Mouse (Mus musculus) left cerebral cortex, postnatal 36 days (tissue): ENCODE results near the gene Gm11639. TPM values are rescaled to one million over a fixed set of nuclear protein-coding genes. Genes with fewer than 3 reads are reported as not detected.
"Not testable (repeated sequence)": the region's sequence is repeated elsewhere in the genome, so short reads cannot be mapped to it uniquely, and the experiment has no call there.

Experiments used
- DNase-seq, 2 experiments: peaks; one replicate each; pipeline ENCODE4 v3.0.0; 2021 to 2022; ENCODE audit warnings: low spot score in 2 of 2, mixed read lengths in 1 of 2
- intact Hi-C: fragments of 180-260 bp; cut with DNase I; formaldehyde crosslinking; loops from one replicate; pipeline ENCODE4 v1.15.1; 2025
- total RNA-seq, 2 experiments: library from RNA; stranded (reverse); gene quantifications; 2 replicates each; pipeline ENCODE4 v1.2.3; 2021

Gm11639 gene
- total RNA-seq, 2 experiments from 2014 or later, result 0.49 to 0.91 TPM

DNA sequence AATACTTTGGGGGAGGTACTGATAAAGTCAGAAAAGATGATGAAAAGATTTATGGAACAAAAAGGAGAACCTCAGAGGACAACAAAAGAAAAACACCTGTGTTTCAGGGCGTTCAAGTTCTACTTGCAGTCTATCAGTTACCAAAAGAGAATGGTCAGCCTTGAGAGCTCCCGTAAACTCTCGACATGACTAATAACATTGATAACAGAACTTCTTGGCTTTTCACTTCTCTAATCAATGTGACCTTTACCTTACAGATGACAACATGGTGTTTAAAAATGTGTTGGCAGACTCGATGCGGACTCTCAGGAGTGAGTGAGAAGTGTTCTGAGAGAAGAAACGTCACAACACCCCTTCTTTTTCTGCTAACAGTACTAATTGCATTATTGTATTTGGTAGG lies 344.7 kb downstream of the Gm11639 start:
- no peak for DNase-seq
- intact Hi-C loops, result no loop called here

DNA sequence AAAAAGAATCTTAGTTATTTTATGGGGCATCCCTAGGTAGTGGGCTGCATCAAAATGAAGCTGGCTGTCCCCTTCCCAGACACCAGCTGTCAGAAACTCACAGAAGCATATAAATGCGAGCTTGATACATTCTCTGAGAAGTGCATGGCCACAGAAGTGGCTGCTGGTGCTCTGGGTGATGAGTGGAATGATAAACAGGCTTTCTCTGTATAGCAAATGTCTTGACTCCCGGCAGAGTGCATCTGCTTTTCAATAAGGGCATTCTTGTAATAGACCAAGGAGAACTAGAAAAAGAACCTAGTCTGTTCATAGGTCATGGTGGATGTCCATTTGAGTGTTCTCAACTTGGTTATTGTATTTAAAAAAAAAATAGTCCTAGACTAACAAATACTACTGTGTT lies 345.6 kb downstream of the Gm11639 start:
- DNase-seq, result no peak
- intact Hi-C loops, result no loop called here

DNA sequence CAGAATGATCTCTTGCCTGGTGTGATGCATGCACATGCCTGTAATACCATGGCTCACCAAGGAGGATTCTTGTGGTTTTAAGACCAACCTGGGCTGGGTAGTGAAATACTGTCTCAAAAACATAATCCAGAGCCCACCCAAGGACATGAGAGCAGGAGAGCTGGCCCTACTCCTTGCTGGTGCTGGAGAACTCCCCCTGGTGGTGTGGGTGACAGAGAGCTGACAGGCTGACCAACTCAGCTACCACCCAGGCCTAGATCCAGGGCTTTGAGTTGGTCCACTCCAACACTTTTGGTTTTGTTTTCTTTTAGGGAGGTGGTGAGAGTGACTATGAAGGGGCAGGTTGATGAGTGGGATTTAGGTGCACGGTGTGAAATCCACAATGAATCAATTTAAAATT lies 349.6 kb downstream of the Gm11639 start:
- intact Hi-C loops, result no loop called here
- DNase-seq, result no peak

DNA sequence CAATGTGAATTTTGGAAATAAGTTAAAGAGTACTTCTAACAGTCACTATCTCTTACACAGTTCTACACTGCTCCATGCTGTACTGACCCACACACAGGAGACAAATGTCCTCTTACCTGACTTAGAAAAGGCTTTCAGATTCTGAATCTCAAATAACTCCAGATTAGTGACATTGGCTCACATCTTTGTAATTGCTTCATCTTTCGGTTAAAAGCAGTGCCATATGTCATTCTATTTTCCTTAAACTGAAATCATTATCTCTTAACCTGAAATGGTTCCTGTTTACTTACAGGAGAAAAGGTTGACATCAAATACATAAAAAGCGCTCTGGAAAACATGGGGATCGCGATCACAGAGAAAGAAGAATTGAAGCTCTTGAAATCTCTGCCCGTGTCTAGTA lies 377.8 kb downstream of the Gm11639 start, which contains the start of gene Efcab3:
Efcab3 (plus strand) TSS at position 301 of the 400 bp plus-strand sequence.
- DNase-seq, result no peak
- intact Hi-C loops, result no loop called here

DNA sequence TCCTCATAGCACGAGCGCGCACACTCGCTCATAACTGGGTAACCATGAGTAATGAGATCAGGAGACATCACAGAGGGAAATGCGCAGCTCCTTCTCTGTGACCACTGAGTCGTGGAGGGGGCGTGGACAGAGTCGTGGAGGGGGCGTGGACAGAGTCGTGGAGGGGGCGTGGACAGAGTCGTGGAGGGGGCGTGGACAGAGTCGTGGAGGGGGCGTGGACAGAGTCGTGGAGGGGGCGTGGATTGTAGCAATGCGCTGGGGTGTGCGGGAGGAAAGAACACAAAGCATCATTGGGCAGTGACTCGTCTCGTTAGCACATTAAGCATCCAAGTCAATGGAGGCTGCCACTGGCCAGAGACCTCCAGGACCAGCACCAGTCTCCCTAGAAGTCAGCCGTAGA lies 426.9 kb downstream of the Gm11639 start:
- intact Hi-C loops, DNase-seq: not testable (repeated sequence)

DNA sequence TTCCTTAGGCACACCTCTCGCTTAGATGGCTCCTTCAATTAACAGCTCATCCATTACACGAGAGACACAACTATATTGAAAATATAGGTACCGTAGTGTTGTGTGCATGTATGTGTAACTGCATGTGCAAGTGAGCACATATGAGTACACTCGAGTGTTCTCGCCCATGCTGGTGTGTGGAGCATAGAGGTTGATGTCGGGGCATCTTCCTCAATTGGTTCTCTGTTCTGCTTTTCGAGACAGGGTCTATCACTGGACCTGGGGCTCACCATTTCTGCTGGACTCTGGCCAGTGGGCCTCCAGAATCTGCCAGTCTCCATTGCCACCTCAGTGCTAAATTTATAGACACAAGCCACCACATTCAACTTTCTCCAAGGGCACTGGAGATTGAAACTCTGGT lies 432.3 kb downstream of the Gm11639 start:
- intact Hi-C loops, result no loop called here
- DNase-seq, result no peak

DNA sequence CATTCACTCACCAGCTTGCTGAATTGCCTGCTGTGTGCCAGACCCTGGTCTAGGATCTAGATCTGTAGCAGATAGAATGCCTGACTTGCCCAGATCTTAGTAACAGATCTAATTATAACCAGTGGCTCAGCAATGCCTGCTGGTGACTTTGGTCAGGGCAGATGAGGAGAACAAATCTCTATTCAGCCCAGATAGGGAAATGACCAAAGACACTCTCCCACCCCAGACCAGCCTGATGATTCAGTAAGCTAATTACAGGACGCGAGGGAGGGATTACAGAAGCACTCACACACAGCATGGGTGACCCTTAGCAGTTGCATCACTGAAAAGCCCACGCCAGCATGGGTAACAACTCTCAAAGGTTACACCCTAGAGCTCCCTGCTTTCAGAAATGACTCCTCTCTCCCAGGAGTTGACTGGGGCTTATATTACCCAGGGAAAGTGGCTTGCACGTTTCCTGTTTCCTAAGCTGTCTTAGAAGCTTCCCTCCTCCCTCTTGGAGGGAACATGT lies 435.1 kb downstream of the Gm11639 start:
- intact Hi-C loops, result loop anchor here (5.0 kb wide), 2 partner anchors 353 to 528 kb away; no protein-coding TSS in a partner anchor

DNA sequence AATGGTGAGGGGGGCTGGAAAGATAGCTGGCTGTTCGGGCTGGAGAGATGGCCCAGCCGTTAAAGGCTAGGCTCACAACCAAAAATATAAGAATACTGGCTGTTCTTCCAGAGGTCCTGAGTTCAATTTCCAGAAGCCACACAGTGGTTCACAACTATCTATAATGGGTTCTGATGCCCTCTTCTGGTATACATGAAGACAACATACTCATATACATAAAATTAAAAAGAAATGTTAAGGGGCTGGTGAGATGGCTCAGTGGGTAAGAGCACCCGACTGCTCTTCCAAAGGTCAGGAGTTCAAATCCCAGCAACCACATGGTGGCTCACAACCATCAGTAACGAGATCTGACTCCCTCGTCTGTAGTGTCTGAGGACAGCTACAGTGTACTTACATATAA lies 436.3 kb downstream of the Gm11639 start:
- not testable (repeated sequence) for DNase-seq
- intact Hi-C loops, result loop anchor here (5.0 kb wide), 2 partner anchors 354 to 529 kb away; no protein-coding TSS in a partner anchor

More for the DNA sequence above, 435.1 kb downstream of the Gm11639 start:
- DNase-seq, result no peak

DNA sequence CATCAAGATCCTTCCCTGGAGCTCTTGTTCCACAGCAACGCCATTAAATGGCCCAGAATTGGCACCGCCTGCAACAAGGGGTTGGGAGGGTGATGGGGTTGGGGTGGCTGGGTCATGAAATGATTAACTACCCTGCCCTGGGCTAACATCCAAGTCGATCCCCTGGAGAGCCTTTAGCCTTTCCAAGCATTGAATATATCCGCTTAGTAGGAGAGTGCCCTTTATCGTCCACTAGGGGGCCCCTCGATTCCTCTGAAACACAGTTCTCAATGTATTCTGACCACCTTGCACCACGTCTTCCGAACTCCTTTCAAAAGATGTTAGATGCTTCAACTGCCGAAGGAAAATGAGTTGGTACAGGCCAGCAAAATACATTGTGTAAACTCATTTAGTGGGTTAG lies 438.5 kb downstream of the Gm11639 start:
- no peak for DNase-seq
- intact Hi-C loops, result loop anchor here (5.0 kb wide), 2 partner anchors 357 to 532 kb away; no protein-coding TSS in a partner anchor

DNA sequence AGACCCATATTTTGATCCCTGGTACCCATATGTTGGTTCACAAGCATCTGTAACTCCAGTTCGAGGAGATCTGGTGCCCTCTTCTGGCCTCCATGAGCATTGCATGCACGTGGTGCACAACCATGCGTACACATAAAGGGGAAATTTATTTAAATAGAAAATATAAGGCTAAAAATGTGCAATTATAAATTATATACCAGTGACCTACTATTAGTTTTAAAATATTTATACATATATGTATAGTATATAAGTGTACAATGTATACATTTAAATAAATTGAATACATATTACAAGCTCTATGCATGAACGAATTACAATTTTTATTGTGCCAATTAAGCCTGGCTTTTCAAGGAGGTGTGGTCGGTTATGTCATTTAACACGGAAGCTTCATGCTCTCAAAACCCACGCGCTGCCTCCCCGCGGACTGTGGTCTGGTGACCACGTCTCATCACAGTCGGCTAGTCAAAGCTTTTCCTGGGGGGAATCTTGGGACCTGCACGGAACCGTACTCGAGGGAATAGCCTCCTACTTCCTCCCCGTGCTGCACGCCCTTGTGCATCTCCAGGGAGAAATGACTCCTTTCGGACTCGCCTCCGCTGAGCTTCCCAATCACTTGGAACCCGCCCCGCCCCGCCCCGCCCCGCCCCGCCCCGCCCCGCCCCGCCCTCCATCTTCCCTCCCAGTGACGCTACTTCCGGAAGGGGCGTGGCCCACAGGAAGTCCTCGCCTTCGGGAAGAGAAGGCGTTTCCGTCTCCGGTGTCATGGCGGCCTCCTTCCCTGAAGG lies 440.4 kb downstream of the Gm11639 start, which contains the start of gene Mettl2:
Mettl2 (plus strand) TSS at position 691 of the 785 bp plus-strand sequence.
- peak; percentile 77 to 81 for DNase-seq
- intact Hi-C loops, result loop anchor here (2.0 kb wide), 1 partner anchor 55 kb away; no protein-coding TSS in a partner anchor

DNA sequence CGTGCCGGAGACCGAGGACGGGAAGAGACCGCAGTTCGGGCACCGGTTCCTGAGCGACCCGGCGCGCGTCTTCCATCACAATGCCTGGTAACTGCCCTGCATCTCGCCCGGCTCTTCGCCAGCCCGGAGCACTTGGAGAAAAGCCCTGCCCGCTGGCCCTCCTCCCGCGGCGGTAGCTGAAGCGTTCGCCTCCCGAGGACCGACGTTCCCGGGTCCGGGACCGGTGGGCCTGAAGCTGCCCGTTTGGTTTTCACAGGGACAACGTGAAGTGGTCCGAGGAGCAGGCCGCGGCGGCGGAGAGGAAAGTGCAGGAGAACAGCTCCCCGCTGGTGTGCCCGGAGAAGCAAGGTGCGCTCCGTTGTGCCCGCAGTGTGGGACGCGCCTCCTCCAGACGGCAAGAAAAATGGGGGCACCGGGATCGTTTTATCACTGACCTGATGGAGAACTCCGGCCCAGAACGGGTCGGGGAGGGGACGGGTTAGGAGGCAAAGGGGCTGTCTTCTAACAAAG lies 441.1 kb downstream of the Gm11639 start:
- DNase-seq, result no peak
- intact Hi-C loops, result loop anchor here (2.0 kb wide), 1 partner anchor 54 kb away; no protein-coding TSS in a partner anchor

DNA sequence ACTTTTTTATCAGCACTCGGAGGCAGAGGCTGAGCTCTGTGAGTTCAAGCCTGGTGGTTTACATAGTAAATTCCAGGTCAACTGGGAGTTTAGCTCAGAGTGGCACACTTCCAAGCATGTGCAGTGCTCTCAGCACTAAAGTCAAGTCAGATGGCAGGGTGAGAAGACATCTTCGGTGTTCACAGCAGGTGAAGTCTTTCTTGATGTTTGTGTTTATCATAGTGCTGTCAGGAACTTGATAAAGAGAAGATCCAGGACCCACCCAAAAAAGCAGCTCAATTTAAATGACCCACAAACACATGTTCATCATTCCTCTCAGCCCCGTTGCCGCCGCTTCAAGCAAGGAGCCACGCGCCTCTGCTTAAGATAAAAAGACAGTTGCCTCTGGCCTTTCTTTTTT lies 450.2 kb downstream of the Gm11639 start:
- intact Hi-C loops, result no loop called here
- no peak for DNase-seq

DNA sequence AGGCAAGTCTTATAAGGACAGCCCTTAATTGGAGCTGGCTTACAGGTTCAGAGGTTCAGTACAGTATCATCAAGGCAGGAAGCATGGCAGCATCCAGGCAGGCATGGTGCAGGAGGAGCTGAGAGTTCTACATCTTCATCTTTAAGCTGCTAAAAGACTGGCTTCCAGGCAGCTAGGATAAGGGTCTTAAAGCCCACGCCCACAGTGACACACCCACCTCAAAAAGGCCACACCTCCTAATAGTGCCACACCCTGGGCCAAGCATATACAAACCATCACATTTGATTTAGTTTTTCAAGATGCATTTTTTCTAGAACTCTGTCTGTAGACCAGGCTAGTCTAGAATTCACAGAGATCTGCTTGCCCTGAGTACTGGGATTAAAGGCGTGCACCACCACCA lies 451.7 kb downstream of the Gm11639 start:
- DNase-seq, intact Hi-C loops: not testable (repeated sequence)

DNA sequence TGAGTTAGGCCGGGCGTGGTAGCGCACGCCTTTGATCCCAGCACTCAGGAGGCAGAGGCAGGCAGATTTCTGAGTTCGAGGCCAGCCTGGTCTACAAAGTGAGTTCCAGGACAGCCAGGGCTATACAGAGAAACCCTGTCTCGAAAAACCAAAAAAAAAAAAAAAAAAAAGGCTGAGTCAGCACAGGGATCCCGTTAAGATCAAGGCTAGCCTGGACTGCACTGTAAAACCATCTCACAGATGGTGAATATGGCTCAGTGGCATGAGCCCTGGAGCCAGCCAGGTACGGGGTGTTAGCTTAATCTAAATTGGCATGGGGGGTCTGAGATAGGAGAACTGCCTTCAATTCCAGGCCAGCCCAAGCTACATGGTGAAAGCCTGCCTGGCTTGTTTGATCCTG lies 455.0 kb downstream of the Gm11639 start:
- DNase-seq, intact Hi-C loops: not testable (repeated sequence)

DNA sequence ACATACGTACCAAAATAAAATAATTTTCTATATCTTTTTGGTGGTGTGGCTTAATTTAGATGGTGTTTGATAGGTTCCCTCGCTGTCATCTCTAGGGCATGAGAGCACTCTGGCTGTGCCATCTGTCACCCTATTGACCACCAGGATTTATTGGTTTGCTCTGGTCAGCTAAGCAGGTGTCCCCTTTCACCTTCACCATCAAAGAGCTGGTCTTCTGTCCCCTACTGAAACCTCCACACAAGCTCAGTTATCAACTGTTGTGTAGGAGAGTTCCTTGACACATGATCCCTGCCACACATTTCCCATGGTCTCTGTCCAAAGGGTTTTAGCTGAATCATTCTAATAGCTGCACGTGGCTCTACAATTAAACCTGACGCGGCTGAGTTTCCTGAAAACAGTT lies 455.6 kb downstream of the Gm11639 start:
- intact Hi-C loops, result no loop called here
- DNase-seq, result no peak

DNA sequence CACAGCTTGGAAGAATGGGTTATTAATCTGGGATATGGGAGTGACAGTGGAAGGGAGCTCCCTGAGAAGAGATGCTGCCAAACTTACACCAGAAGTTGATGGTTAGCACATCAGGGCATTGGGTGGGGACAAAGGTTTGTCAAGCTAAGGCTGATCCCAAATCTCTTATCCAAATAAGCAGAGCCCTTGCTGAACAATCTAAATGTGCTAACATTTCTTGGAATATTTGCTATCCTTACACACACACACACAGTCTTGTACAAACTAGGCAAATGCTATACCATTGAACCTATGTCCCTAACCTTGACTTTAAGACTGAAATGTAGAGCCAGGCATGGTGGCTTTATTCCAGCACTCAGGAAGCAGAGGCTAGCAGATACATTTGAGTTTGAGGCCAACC lies 458.1 kb downstream of the Gm11639 start:
- intact Hi-C loops, result no loop called here
- DNase-seq, result no peak

DNA sequence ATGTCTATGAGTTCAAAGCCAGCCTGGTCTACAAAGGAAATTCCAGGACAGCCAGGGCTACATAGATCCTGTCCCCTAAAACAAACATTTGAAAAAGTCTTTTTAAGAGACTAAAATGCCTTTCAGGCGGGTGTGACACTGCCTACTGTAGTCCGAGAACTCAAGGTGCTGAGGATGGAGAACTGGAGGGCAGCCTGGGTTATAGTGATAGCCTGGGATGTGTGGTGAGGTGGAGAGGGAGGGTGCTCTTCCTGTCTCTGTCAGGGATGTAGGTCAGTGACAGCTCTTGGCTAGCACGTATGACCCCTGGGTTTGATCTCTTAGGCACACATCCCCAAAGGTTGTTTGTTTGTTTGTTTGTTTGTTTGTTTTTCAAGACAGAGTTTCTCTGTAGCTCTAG lies 458.6 kb downstream of the Gm11639 start:
- intact Hi-C loops, result no loop called here
- no peak for DNase-seq

DNA sequence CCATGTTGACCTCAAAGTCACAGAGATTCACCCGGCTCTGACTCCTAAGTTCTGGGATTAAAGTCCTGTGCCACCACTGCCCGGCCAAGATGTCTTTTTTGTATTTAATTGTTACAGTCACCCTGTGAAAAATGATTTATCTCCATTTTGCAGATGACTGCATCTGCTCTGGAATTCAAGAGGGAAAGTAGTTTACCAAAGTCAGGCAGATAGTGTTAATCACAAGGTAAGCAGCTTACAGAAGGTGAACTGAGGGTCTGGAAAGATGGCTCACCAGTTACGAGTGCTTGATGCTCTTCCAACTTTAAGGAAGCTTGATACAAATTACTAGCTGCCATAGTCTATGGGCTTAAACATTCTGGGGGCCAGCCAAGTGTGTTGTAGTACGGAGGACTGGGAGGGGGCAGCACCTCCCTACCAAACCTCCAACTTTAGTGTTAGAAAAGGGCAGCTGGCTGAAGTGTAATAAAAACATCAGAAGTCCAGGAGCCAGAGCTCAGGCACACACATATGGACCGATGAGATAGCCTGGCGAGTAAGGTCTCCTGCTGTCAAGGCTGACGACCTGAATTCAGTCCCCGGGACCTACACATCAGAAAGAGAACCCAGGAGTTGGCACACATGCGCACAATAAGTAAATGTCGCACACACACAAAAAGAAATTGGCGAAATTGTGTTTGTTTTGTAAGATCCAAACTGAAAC lies 459.2 kb downstream of the Gm11639 start:
- DNase-seq, result no peak
- intact Hi-C loops, result no loop called here

DNA sequence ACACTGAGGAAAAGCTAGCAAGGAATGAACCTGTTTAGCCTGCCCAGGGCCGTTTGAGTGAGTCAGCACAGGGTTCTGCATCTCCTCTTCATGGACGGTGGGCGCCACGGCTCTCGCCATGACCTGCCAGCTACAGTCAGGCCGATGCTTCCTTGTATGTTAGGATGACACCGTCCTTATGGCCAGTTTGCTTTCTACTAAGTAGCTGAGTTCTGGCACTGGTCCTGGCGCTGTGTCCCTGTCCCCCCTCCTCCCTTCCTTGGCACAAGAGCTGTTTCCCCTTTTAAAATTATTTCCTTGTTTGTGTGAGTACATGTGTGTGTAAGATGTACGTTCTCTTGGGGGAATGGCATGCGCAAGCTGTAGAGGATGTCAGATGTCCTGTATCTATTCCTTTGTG lies 459.7 kb downstream of the Gm11639 start:
- no peak for DNase-seq
- intact Hi-C loops, result no loop called here

DNA sequence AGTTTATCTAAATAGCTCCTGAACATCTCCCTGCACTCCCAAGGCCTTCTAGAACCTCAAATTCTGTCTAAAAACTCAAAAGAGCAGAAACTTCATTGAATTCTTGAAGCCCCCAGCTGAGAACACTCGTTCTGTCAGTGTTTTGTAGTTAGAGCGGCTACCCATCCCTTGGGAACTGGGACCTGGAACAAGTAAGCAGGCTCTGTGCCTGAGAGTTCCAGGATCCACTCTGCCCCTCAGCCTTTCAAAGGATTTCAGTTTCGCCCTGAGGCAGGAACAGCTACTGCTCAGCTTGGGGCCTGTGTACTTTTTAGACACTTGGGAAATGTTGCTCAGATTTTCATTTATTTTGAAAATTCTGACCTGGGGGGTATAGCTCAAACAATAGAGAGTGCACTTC lies 461.1 kb downstream of the Gm11639 start, which contains the start of gene Gm10842:
Gm10842 (plus strand) TSS at position 301 of the 400 bp plus-strand sequence.
- DNase-seq, result no peak
- intact Hi-C loops, result no loop called here
